Mouse (Mus musculus) forebrain, embryonic 14.5 days (tissue): ENCODE measurements around the gene Cpsf7. TPM values are rescaled to one million over a fixed set of nuclear protein-coding genes. Genes with fewer than 3 reads are reported as not detected.

Experiments
- ATAC-seq: fragments of 200-750 bp; cut with Nextera tagmentation; 2 replicates; pipeline ENCODE4 v1.8.0; 2017; ENCODE audit warnings: mild to moderate bottlenecking, moderate library complexity
- DNase-seq: peaks from one replicate; pipeline ENCODE4 v3.0.0-alpha.2; 2015; ENCODE audit warnings: low spot score
- H3K27ac ChIP-seq: fragments of 300-500 bp; sonication (generic); 2 replicates; pipeline ENCODE4 v1.5.1; 2014; ENCODE audit warnings: low read depth, mild to moderate bottlenecking, control low read depth, low read length, moderate library complexity
- H3K27me3 ChIP-seq: fragments of 300-500 bp; sonication (generic); replicated peaks from 2 replicates; pipeline ENCODE4 v1.6.1; 2014; ENCODE audit warnings: low read length, control low read depth, mixed read lengths; ENCODE audit not compliant: control insufficient read depth, insufficient read depth
- H3K36me3 ChIP-seq: fragments of 300-500 bp; sonication (generic); 2 replicates; pipeline ENCODE4 v1.6.1; 2014; ENCODE audit warnings: low read length, control low read depth; ENCODE audit not compliant: control insufficient read depth, insufficient read depth
- H3K4me1 ChIP-seq: fragments of 300-500 bp; sonication (generic); 2 replicates; pipeline ENCODE4 v1.6.1; 2014; ENCODE audit warnings: antibody characterized with exemption, low read length, control low read depth; ENCODE audit not compliant: control insufficient read depth, insufficient read depth
- H3K4me2 ChIP-seq: fragments of 300-500 bp; sonication (generic); 2 replicates; pipeline ENCODE4 v1.6.1; 2014; ENCODE audit warnings: mild to moderate bottlenecking, control low read depth, low read length
- H3K4me3 ChIP-seq: fragments of 300-500 bp; sonication (generic); 2 replicates; pipeline ENCODE4 v1.5.1; 2014; ENCODE audit warnings: low read depth, low read length, control low read depth
- H3K9ac ChIP-seq: fragments of 300-500 bp; sonication (generic); 2 replicates; pipeline ENCODE4 v1.6.1; 2014; ENCODE audit warnings: mild to moderate bottlenecking, low read length, control low read depth, moderate library complexity
- H3K9me3 ChIP-seq: fragments of 300-500 bp; sonication (generic); replicated peaks from 2 replicates; pipeline ENCODE4 v1.6.1; 2016; ENCODE audit warnings: low read length, control low read depth, mixed read lengths; ENCODE audit not compliant: control insufficient read depth
- WGBS: fragments of 180-500 bp; shearing (Covaris S2); extraction: QIAGEN DNeasy Blood & Tissue Kit; methylation state at CpG from one replicate; pipeline ENCODE4 v1.1.7; 2014; 5-methylcytosine and 5-hydroxymethylcytosine counted together
- polyA plus RNA-seq: library from polyadenylated mRNA; unstranded; fragments of >200 nt; fragmentation: Nextera tagmentation; extraction: Ambion mirVana; gene quantifications from 2 replicates; pipeline ENCODE4 v1.2.1, GENCODE M21; 2014

The Cpsf7 gene
- polyA plus RNA-seq, 1 experiment from 2014 or later: 53.9 TPM

DNA sequence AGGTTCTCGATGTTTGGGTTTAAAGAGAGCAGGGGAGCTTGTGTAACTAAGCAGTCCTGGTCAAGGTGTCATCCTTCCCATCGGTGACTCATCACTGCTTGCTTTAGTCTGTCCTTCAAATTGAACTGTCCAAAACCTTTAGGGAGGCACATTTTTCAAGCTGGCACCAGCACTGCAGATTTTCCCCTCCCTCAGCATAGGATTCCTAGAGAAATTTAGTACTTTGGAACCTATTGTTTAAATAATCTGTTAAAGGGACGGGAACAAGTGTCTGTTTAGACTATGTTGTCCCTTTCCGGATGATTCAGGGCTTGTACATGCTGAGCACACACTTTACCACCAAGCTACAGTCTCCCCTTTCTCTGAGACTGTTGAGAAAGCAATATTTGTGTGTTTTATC is 40.2 kb downstream of the Cpsf7 start:
- Histone ChIP-seq H3K4me3 (no peak overlapping the region), H3K9me3 (no peaks in the 10 kb centered on the region), H3K9ac (no peak overlapping the region), H3K4me2 (no peak overlapping the region), H3K27ac (no peak overlapping the region), H3K4me1 (no peaks in the 10 kb centered on the region), H3K27me3 (no peaks in the 10 kb centered on the region), H3K36me3 (peaks cover 13% of the 10 kb centered on the region; the same call in 1 of the 2 replicates)
- DNase-seq: no peak
- 85% methylated on average over 4 of the region's 4 CpGs for WGBS
- no peak for ATAC-seq

DNA sequence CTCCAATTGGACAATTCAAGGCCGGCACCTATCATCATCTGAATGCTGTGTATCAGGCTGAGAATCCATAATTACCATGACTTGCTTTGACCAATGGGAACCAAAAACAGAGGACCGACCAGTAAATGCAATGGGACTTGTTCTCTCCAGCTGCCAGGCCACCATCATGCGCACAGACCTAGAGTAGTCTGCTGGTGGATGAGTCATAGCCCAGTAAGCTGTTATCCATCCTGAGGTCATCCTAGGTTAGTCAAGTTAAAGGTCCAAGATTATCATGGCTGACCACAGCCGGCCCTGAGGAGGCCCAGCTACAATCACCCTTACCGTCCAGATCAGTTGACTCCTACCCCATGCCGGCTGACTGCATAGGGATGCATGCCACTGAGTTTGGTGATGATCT is 44.6 kb downstream of the Cpsf7 start:
- H3K4me2 ChIP-seq: no peak overlapping the region
- no peak overlapping the region for H3K27ac ChIP-seq
- H3K9ac ChIP-seq: no peak overlapping the region
- no peaks in the 10 kb centered on the region for H3K4me1 ChIP-seq
- no peaks in the 10 kb centered on the region for H3K9me3 ChIP-seq
- H3K27me3 ChIP-seq: no peaks in the 10 kb centered on the region
- H3K4me3 ChIP-seq: no peak overlapping the region
- H3K36me3 ChIP-seq: peaks cover 50% of the 10 kb centered on the region
- 95% methylated on average over 6 of the region's 6 CpGs for WGBS
- no peak for DNase-seq
- no peak for ATAC-seq

DNA sequence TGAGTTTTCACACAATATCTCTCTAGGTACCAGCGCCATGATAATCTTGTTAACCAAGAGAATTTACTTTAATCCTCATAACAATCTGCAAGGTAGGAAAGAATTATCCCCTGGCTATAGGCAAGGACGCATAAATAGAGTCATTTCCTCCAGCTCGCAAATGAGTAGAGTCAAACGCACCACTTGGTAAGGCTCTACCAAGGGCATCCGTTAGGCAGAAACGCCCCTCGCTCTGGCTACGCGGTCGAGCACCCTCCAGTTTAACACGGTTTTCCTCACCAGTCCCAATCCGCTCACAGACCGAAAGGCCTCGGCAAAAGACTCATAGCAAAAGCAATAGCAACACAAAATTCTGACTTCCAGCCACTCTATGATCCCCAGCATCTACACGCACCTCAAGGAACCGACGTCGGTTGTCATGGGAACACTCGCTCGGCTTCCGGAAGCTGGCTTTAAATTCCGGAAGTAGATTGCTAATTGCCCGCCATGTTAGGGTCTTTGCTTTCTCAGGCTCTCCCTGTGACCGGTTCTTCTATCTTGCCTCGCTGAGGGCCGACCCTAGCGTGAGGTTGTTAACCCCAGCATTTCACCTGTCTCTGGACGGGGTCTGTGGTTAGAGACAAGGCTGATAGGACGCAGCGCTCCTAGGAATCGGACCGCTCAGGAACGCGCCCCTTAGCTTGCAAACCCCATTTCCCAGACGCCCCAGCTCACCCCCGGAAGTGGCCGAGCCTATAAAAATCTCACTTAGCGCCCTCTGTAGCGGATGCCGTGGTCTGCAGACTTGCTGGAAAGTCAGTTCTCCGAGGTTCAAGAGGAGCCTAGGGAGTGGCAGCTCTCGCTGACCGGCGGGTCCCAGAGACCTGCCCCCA is 51.9 kb downstream of the Cpsf7 start, which contains the start of the genes Cyb561a3 and Tmem138:
Cyb561a3 (plus strand) TSS at position 483 of the 872 bp plus-strand sequence.
Tmem138 (minus strand) TSS at position 673 of the 872 bp plus-strand sequence.
- Histone ChIP-seq H3K4me1 (peaks cover 13% of the 10 kb centered on the region), H3K9ac (peak within 1 kb of the TSS; percentile 70), H3K4me2 (peak within 1 kb of the TSS; percentile 78), H3K36me3 (peaks cover 26% of the 10 kb centered on the region), H3K27ac (peak within 1 kb of the TSS; percentile 80), H3K9me3 (no peaks in the 10 kb centered on the region), H3K27me3 (no peaks in the 10 kb centered on the region), H3K4me3 (peak within 1 kb of the TSS; percentile 46)
- under 1% methylated on average over 44 of the region's 44 CpGs for WGBS
- peak; percentile 98 for DNase-seq
- peak; percentile 97 for ATAC-seq

DNA sequence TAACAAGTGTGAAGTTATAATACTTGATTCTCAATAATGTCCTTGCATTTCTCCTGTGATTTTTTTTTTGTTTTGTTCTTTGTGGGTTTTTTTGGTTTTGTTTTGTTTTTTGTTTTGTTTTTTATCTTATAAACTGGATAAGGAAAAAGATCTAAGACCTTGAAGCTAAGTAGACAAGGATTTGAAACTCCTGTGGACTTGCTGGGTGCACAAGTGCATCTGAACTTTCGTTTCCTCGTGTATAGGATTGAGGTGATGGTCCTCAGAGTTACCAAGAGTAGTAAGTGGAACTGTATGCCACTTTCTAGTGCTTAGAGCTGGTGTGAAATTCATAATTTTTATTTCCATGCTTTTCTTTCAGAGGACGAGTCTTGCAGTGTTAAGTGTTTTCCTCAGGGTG is 55.0 kb downstream of the Cpsf7 start:
- H3K4me3 ChIP-seq: no peak overlapping the region
- no peak overlapping the region for H3K27ac ChIP-seq
- ATAC-seq (no peak), DNase-seq (no peak)
- H3K4me1 ChIP-seq: peaks cover 13% of the 10 kb centered on the region
- peaks cover 9% of the 10 kb centered on the region for H3K36me3 ChIP-seq
- no peak overlapping the region for H3K9ac ChIP-seq
- WGBS: 77% methylated on average over 3 of the region's 3 CpGs
- H3K4me2 ChIP-seq: no peak overlapping the region
- no peaks in the 10 kb centered on the region for H3K9me3 ChIP-seq
- H3K27me3 ChIP-seq: no peaks in the 10 kb centered on the region

DNA sequence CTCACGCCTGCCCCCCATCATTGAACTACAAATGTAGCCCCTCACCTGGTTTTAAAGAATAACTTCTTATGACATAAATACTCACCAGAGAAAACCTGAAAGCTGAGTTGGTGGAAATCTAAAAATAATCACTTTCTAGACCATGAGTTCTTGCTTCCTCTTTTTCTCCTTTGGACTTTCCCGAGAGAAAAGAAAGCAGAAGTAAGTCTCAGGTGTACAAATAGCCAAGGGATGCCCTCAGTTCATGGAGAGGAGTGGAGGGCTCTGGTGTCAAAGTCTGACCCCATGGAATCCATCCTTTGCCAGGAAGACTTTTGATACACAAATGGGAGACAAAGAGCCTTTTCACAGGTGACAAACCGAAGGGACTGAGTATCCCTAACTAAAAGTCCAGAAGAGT is 55.7 kb downstream of the Cpsf7 start:
- DNase-seq (no peak), ATAC-seq (no peak)
- H3K9me3 ChIP-seq: no peaks in the 10 kb centered on the region
- peaks cover 9% of the 10 kb centered on the region for H3K36me3 ChIP-seq
- H3K27me3 ChIP-seq: no peaks in the 10 kb centered on the region
- peaks cover 13% of the 10 kb centered on the region for H3K4me1 ChIP-seq
- H3K9ac ChIP-seq: no peak overlapping the region
- no peak overlapping the region for H3K27ac ChIP-seq
- H3K4me3 ChIP-seq: no peak overlapping the region
- 85% methylated on average over 3 of the region's 3 CpGs for WGBS
- H3K4me2 ChIP-seq: no peak overlapping the region

DNA sequence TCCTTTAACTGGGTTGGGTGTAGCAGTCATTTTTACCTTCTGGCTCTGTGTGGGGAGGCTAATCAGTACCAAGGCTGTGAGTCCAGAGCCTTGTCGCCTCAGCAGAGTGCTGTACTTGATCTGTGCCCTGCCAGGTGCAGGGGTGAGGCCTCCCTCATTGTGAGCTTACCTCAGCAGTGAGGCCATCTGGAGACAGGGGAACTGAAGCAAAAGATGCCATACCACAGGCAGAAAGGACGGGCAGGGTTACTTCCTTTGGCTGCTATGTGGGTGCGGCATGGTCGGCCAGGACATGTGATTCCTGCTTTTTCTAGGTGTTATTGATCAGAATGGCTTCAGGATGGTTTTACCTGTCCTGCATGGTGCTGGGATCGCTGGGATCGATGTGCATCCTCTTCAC is 56.9 kb downstream of the Cpsf7 start:
- no peak for DNase-seq
- no peak for ATAC-seq
- Histone ChIP-seq H3K27me3 (no peaks in the 10 kb centered on the region), H3K9ac (no peak overlapping the region), H3K4me3 (no peak overlapping the region), H3K4me1 (peaks cover 7% of the 10 kb centered on the region; the same call in 1 of the 2 replicates), H3K36me3 (peaks cover 9% of the 10 kb centered on the region), H3K4me2 (no peak overlapping the region), H3K9me3 (no peaks in the 10 kb centered on the region), H3K27ac (no peak overlapping the region)
- 83% methylated on average over 6 of the region's 6 CpGs for WGBS

DNA sequence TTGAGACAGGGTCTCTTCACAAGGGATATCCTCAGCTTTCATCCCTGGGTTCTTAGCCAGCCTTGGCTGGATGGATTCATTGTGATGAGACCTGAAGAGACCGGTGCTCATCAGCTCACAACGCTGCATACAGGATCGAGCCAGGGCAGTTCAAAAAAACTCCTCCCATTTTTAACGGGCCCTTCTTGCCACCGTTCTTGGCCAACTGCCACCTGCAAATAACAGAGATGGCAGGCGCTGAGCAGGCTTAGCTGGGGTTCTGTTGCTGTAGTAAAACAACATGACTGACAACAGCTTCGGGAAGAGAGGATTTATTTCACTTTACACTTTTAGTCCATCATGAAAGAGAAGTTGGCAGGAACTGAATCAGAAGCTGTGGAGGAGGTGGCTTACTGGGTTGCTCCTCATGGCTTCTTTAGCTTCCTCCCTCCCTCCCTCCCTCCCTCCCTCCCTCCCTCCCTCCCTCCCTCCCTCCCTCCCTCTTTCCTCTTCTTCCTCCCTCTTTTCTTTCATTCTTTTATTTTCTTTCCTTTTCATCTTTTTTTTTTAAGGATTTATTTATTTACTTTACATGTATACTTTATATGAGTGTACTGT is 58.6 kb downstream of the Cpsf7 start:
- DNase-seq (peak; percentile 31), ATAC-seq (no peak)
- Histone ChIP-seq H3K9ac (no peak overlapping the region), H3K4me3 (no peak overlapping the region), H3K27ac (no peak overlapping the region), H3K36me3 (peaks cover 9% of the 10 kb centered on the region), H3K27me3 (no peaks in the 10 kb centered on the region), H3K4me1 (no peaks in the 10 kb centered on the region), H3K4me2 (no peak overlapping the region), H3K9me3 (no peaks in the 10 kb centered on the region)
- 34% methylated on average over 7 of the region's 7 CpGs for WGBS

DNA sequence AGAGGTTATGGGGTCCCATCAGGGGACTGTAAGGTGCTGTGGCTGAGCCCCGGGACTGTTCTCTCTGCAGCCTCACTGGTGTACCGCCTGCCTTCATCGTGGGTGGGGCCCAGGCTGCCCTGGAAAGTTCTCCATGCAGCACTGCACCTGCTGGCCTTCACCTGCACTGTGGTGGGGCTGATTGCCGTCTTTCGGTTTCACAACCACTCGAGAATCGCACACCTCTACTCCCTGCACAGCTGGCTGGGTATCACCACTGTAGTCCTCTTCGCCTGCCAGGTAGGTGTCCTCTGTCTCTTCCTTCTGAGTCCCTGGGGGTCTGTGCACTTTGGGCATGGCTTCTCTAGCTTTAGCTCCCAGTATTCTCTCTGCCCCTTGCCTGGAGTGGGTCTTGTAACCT is 60.0 kb downstream of the Cpsf7 start:
- Histone ChIP-seq H3K4me2 (no peak overlapping the region), H3K27me3 (no peaks in the 10 kb centered on the region), H3K4me1 (no peaks in the 10 kb centered on the region), H3K4me3 (no peak overlapping the region), H3K9me3 (no peaks in the 10 kb centered on the region), H3K9ac (no peak overlapping the region), H3K36me3 (peaks cover 9% of the 10 kb centered on the region), H3K27ac (no peak overlapping the region)
- DNase-seq: no peak
- ATAC-seq: no peak
- 92% methylated on average over 8 of the region's 8 CpGs for whole genome bisulfite sequencing

DNA sequence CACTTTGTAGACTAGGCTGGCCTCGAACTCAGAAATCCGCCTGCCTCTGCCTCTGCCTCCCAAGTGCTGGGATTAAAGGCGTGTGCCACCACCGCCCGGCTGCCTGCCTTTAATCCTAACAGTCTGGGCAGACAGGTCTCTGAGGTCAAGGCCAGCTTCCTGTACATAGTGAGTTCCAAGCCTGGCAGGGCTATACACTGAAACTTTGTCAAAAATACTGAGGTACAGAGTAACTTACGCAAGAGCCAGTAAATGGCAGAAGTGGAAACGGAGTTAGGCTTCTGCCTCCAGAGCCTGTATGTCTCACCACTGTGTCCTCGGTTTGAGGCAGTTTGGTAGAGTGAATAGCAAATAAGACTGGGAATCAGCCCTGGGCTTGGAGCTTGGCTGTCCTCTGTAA is 62.2 kb downstream of the Cpsf7 start:
- Histone ChIP-seq H3K4me3 (no peak overlapping the region), H3K36me3 (peaks cover 7% of the 10 kb centered on the region), H3K4me2 (no peak overlapping the region), H3K4me1 (no peaks in the 10 kb centered on the region), H3K9ac (no peak overlapping the region), H3K9me3 (no peaks in the 10 kb centered on the region), H3K27me3 (no peaks in the 10 kb centered on the region), H3K27ac (no peak overlapping the region)
- WGBS: 89% methylated on average over 8 of the region's 8 CpGs
- ATAC-seq: no peak
- no peak for DNase-seq
